Mouse (Mus musculus): ENCODE data around the gene Prh1. TPM values are rescaled to one million over a fixed set of nuclear protein-coding genes. Genes with fewer than 3 reads are reported as not detected.
"Not testable (repeated sequence)": the region's sequence is repeated elsewhere in the genome, so short reads cannot be mapped to it uniquely, and the experiment has no call there.

Prh1 gene
- polyA plus RNA-seq (2015; fragmentation: Nextera tagmentation; extraction: Ambion mirVana): not detected in 2 replicates

GRCm38 (mm10) chr6:132569509-132569908 lies at the start of gene Prh1:
Gene Prh1 (plus strand): TSS chr6:132569809.
- not testable (repeated sequence) for ATAC-seq (ENCODE audit: insufficient read depth, low FRiP score, low read depth); H3K27me3 ChIP-seq (replicated peaks); H3K9me3 ChIP-seq; H3K4me3 ChIP-seq (replicated peaks); H3K4me2 ChIP-seq; H3K9ac ChIP-seq; H3K4me1 ChIP-seq; H3K27ac ChIP-seq; H3K36me3 ChIP-seq
- WGBS: 70% methylated on average over 1 of the region's 1 CpGs

- not testable (repeated sequence) for H3K27ac ChIP-seq; ATAC-seq (ENCODE audit: insufficient read depth, low FRiP score, low read depth); H3K4me3 ChIP-seq (replicated peaks); H3K9me3 ChIP-seq; H3K36me3 ChIP-seq; H3K4me1 ChIP-seq; H3K4me2 ChIP-seq; H3K27me3 ChIP-seq (replicated peaks); H3K9ac ChIP-seq
- WGBS: 64% methylated on average over 2 of the region's 2 CpGs
Measured at GRCm38 (mm10) chr6:132595613-132596012, 26.0 kb downstream of the Prh1 start, which contains the start of gene Prp2. Gene Prp2 (plus strand): TSS chr6:132595913.

Other genes with a start within 250 kb of the Prh1 start
- gene Gm8882, start 205.7 kb upstream of the Prh1 start, polyA plus RNA-seq (2015; fragmentation: Nextera tagmentation; extraction: Ambion mirVana): not detected in 2 replicates
- gene Prp2, start 26.1 kb downstream of the Prh1 start, polyA plus RNA-seq (2015; fragmentation: Nextera tagmentation; extraction: Ambion mirVana): not detected in 2 replicates
- gene A630073D07Rik, start 81.7 kb downstream of the Prh1 start, polyA plus RNA-seq (2015; fragmentation: Nextera tagmentation; extraction: Ambion mirVana): not detected in 2 replicates
- gene Tas2r120, start 87.1 kb downstream of the Prh1 start, polyA plus RNA-seq (2015; fragmentation: Nextera tagmentation; extraction: Ambion mirVana): not detected in 2 replicates
- not detected in 2 replicates for gene Tas2r121, start 131.2 kb downstream of the Prh1 start, polyA plus RNA-seq (2015; fragmentation: Nextera tagmentation; extraction: Ambion mirVana)
- not detected in 2 replicates for gene Tas2r122, start 142.1 kb downstream of the Prh1 start, polyA plus RNA-seq (2015; fragmentation: Nextera tagmentation; extraction: Ambion mirVana)
- not detected in 2 replicates for gene Tas2r115, start 168.2 kb downstream of the Prh1 start, polyA plus RNA-seq (2015; fragmentation: Nextera tagmentation; extraction: Ambion mirVana)
- not detected in 2 replicates for gene Tas2r124, start 184.9 kb downstream of the Prh1 start, polyA plus RNA-seq (2015; fragmentation: Nextera tagmentation; extraction: Ambion mirVana)
- not detected in 2 replicates for gene Tas2r102, start 192.3 kb downstream of the Prh1 start, polyA plus RNA-seq (2015; fragmentation: Nextera tagmentation; extraction: Ambion mirVana)
- not detected in 2 replicates for gene Tas2r136, start 208.4 kb downstream of the Prh1 start, polyA plus RNA-seq (2015; fragmentation: Nextera tagmentation; extraction: Ambion mirVana)
- not detected in 2 replicates for gene Tas2r117, start 233.0 kb downstream of the Prh1 start, polyA plus RNA-seq (2015; fragmentation: Nextera tagmentation; extraction: Ambion mirVana)

Measured in stomach, embryonic 15.5 days (tissue).